1 mouse cellular context compared by ENCODE assay signal in the genomic region with DNA sequence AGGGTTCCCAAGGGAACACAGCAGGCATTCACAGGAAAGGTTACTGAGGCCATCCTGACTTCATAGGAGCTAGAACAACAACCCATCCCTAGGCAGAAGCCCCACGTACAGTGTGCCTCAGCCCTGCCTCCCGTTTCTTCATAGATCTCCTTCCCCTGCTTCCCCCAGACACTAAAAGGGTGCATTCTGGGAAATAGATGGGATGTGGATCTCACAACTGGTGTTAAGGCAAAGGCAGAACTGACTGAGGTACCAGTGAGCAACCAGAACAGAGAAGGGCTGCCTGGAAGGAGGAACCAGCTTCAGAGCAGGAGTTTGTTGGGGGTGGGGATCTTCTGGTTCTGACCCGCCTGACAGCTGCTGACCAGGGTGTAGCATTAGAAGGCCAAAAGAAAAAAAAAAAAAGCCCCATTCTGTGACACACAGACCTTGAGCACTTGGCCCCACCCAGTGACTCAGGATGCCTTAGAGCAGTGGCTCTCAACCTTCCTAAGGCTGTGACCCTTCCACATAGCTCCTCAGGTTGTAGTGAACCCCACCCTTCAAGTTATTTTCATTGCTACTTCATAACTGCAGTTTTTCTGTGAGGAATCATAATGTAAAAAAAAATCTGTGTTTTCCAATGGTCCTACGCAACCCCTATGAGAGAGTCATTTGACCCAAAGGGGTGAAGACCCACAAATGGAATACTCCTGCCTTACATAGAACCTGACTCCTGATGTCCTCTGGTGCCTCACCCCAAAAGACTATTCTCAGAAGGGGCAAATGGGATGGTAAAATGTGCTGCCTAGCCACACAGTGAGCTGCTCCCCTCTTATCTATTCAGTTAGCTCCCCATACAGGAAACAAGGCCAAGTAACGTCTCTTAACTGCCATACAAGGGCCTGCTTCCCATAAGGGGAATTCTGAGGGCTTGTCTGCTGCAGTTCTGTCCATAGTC.
A peak's percentile ranks its signal among the peaks of the same experiment; 100 is the strongest.
TF ChIP-seq lines count a peak whose summit lies in the region.

No protein-coding gene starts in this region.

TF ChIP-seq in MEL, 35 proteins besides CTCF, POLR2A, EP300 and RAD21 (continued from another document):
- TF ChIP-seq NELFE (IDR thresholded peaks at IDR 0.05; ENCODE audit: low read depth, low read length) (peak; percentile 48; the same call in 1 of the 2 replicates), TCF12 (IDR thresholded peaks at IDR 0.05; ENCODE audit: low read depth, low read length) (peak; percentile 91), ETS1 (IDR thresholded peaks at IDR 0.05; ENCODE audit: low read depth, low read length) (peak; percentile 86), MEF2A (IDR thresholded peaks at IDR 0.05; ENCODE audit: extremely low read depth, insufficient replicate concordance, low read depth, low read length, poor library complexity, severe bottlenecking) (no peak), ZC3H11A (IDR thresholded peaks at IDR 0.05; ENCODE audit: low read depth, low read length) (no peak), MAX (IDR thresholded peaks at IDR 0.05; ENCODE audit: low read length) (no peak), MAZ (IDR thresholded peaks at IDR 0.05; ENCODE audit: low read depth, low read length) (0 out of 2 replicates have a peak, but pooled peaks have one; percentile 7), SIN3A (IDR thresholded peaks at IDR 0.05; ENCODE audit: low read length) (peak; percentile 84), ZNF384 (IDR thresholded peaks at IDR 0.05; ENCODE audit: low read depth, low read length) (peak; percentile 92), UBTF (IDR thresholded peaks at IDR 0.05; ENCODE audit: borderline replicate concordance, insufficient read depth, low read depth, low read length) (no peak), MYB (IDR thresholded peaks at IDR 0.05; ENCODE audit: low read depth, low read length) (peak; percentile 100), KAT2A (conservative IDR thresholded peaks at IDR 0.05; ENCODE audit: low read depth, low read length) (no peak), POLR2AphosphoS5 (IDR thresholded peaks at IDR 0.05; ENCODE audit: borderline replicate concordance, low read depth, low read length) (peak; percentile 56; the same call in 1 of the 2 replicates), TAL1 (IDR thresholded peaks at IDR 0.05; ENCODE audit: low read length) (peak; percentile 45; the same call in 1 of the 2 replicates), GATA1 (IDR thresholded peaks at IDR 0.05; ENCODE audit: low read depth, low read length) (peak; percentile 94), JUND (IDR thresholded peaks at IDR 0.05; ENCODE audit: low read depth, low read length) (no peak; the same call in 1 of the 2 replicates), RCOR1 (IDR thresholded peaks at IDR 0.05; ENCODE audit: low read depth, low read length) (0 out of 2 replicates have a peak, but pooled peaks have one; percentile 4), HCFC1 (IDR thresholded peaks at IDR 0.05; ENCODE audit: low read depth, low read length) (peak; percentile 19; the same call in 1 of the 2 replicates)
